Mouse (Mus musculus) midbrain, embryonic 10.5 days (tissue): ENCODE results near the gene Ppm1b. TPM values are rescaled to one million over a fixed set of nuclear protein-coding genes. Genes with fewer than 3 reads are reported as not detected.

ENCODE experiments used
- DNase-seq: peaks from one replicate; pipeline ENCODE4 v3.0.0-alpha.2; 2017; ENCODE audit warnings: low spot score
- H3K27ac ChIP-seq: fragments of 300-500 bp; sonication (generic); replicated peaks from 2 replicates; pipeline ENCODE4 v1.5.1; 2016; ENCODE audit warnings: mild to moderate bottlenecking
- H3K27me3 ChIP-seq: fragments of 300-500 bp; sonication (generic); 2 replicates; pipeline ENCODE4 v1.6.1; 2016; ENCODE audit warnings: low read depth, mild to moderate bottlenecking; ENCODE audit not compliant: poor library complexity, severe bottlenecking
- H3K36me3 ChIP-seq: fragments of 300-500 bp; sonication (generic); 2 replicates; pipeline ENCODE4 v1.6.1; 2016; ENCODE audit warnings: mild to moderate bottlenecking, moderate library complexity
- H3K4me1 ChIP-seq: fragments of 300-500 bp; sonication (generic); 2 replicates; pipeline ENCODE4 v1.6.1; 2016
- H3K4me3 ChIP-seq: fragments of 300-500 bp; sonication (generic); 2 replicates; pipeline ENCODE4 v1.5.1; 2016; ENCODE audit warnings: mild to moderate bottlenecking, moderate library complexity
- H3K9me3 ChIP-seq: fragments of 300-500 bp; sonication (generic); replicated peaks from 2 replicates; pipeline ENCODE4 v1.6.1; 2016; ENCODE audit warnings: mild to moderate bottlenecking
- WGBS: fragments of 180-500 bp; shearing (Covaris S2); methylation state at CpG from one replicate; pipeline ENCODE4 v1.1.7; 2016; 5-methylcytosine and 5-hydroxymethylcytosine counted together
- polyA plus RNA-seq: library from polyadenylated mRNA; unstranded; fragments of >200 nt; fragmentation: Nextera tagmentation; extraction: Ambion mirVana; gene quantifications from 2 replicates; pipeline ENCODE4 v1.2.1, GENCODE M21; 2016

The Ppm1b gene
- polyA plus RNA-seq, 1 experiment from 2014 or later, result 58.0 TPM

DNA sequence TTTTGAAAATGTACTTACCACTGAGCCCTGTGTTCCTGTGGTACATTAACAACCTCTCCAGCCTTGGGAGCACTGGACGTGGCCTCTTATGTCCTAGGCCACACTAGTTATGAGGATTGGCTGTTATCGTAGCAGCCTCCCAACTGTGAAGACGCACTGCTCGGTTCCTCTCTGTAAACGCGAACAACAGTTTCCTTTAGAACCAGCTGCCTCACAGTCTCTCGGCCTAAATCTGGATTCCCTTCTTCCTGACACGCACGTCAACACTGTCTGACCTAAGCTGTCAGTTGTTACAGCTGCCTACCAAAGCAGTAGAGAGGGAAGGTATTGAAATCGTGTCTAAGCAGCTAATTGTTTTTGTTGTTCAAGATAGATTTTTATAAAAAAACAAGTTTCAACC, 43.1 kb downstream of the Ppm1b start:
- no peak for DNase-seq
- Histone ChIP-seq H3K27ac (no peak overlapping the region), H3K27me3 (no peaks in the 10 kb centered on the region), H3K36me3 (peaks cover 65% of the 10 kb centered on the region), H3K4me3 (no peak overlapping the region), H3K9me3 (no peaks in the 10 kb centered on the region), H3K4me1 (no peaks in the 10 kb centered on the region)
- 93% methylated on average over 10 of the region's 10 CpGs for WGBS

DNA sequence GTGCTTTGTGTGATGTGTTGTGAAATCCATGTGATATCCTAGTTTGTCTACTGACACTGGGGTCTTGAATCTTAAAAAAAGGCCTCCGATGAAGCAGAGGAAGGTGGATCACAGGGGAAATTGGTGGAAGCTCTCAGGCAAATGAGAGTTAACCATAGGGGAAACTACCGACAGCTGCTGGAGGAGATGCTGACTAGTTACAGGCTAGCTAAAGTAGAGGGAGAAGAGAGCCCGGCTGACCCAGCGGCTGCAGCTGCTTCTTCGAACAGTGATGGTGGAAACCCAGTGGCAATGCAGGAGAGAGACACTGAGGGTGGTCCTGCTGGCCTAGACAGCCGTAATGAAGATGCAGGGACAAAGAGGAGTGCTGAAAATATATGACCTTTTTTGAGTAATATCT, 56.9 kb downstream of the Ppm1b start:
- Histone ChIP-seq H3K27ac (no peak overlapping the region), H3K36me3 (peaks cover 24% of the 10 kb centered on the region), H3K4me3 (no peak overlapping the region), H3K4me1 (no peaks in the 10 kb centered on the region), H3K9me3 (no peaks in the 10 kb centered on the region), H3K27me3 (no peaks in the 10 kb centered on the region)
- WGBS, result 88% methylated on average over 6 of the region's 6 CpGs
- no peak for DNase-seq

DNA sequence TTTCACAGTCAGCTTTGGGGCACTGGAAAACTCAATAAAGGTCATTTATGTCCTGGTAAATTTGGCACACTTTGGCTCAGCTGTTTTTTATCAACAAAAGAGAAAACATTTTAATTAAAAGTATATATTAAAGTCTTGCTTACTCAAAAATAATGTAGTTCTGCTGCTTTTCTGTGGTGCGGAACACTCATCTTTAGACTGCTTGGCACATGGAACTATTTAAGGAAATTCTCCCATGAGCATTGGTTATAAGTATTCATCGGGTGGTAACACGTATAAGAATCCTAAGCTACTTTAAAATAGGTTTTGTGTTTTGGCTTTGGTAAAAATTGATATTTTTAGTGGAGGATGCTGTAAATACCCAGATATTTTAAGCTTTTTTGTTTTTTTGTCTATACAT, 58.1 kb downstream of the Ppm1b start:
- no peak overlapping the region for H3K27ac ChIP-seq
- H3K9me3 ChIP-seq, result no peaks in the 10 kb centered on the region
- WGBS, result 98% methylated on average over 3 of the region's 3 CpGs
- no peak for DNase-seq
- no peak overlapping the region for H3K4me3 ChIP-seq
- peaks cover 24% of the 10 kb centered on the region for H3K36me3 ChIP-seq
- H3K4me1 ChIP-seq, result no peaks in the 10 kb centered on the region
- H3K27me3 ChIP-seq, result no peaks in the 10 kb centered on the region

DNA sequence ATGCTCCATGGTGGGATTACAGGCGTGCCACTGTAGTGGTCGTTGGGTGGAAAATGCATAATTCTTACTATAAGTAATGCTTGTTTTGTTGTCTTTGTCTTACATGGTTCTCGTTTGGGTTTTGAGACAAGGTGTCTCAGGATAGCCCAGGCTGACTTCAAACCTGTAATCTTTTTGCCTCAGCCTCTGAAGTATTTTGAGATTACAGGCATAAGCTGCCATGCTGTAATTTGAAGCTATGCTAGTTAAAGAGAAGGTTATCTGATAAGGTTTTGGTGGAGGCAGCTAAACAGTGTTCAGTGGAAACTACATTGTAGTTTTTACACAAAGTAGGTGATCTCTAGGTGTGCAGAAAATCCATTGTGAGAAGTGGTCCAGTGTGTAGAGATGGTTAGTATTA, 61.8 kb downstream of the Ppm1b start:
- WGBS, result 92% methylated on average over 3 of the region's 3 CpGs
- Histone ChIP-seq H3K4me1 (peaks cover 2% of the 10 kb centered on the region; the same call in 1 of the 2 replicates), H3K27me3 (no peaks in the 10 kb centered on the region), H3K36me3 (no peaks in the 10 kb centered on the region), H3K9me3 (no peaks in the 10 kb centered on the region), H3K27ac (no peak overlapping the region), H3K4me3 (no peak overlapping the region)
- DNase-seq, result no peak

DNA sequence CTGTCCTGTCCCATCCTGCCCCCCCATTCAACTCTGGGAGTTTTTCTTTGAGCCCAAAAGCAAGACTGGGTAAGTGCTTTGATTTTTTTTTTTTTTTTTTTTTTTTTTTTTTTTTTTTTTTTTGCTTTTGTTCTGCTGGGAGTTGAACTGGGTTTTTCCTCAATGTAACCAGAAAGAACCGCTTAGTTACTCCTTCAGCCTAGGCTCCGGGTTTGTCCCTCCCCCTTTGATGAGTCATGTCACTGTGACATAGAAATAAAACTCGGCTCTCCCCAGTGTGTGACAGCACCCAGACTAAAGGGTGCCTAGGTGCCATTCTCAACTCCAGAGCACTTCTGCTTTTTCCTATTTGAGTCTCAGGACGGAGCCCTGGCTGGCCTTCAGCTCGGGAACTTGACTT, 62.3 kb downstream of the Ppm1b start:
- Histone ChIP-seq H3K4me1 (peaks cover 2% of the 10 kb centered on the region; the same call in 1 of the 2 replicates), H3K27ac (no peak overlapping the region), H3K27me3 (no peaks in the 10 kb centered on the region), H3K9me3 (no peaks in the 10 kb centered on the region), H3K36me3 (no peaks in the 10 kb centered on the region; the same call in 1 of the 2 replicates), H3K4me3 (no peak overlapping the region)
- DNase-seq, result no peak
- 90% methylated on average over 5 of the region's 5 CpGs for WGBS

DNA sequence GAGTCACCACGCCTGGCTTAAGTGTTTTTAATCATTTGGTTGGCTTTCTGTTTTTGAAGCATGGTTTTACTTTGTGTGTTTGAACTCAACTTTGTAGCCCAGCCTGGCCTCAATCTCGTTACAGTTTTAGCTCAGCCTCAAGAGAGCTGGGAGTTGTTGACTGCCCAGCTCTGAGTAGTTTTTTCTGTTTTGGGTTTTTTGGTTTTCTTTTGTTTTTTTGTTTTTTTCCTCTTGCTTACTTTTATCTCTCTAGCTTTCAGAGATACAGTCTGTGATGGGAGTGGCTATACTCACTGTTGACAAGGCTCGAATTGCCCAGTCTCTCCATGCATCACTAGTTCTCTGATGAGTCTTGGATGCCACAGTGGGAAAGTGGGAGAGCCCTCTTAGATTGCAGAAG, 63.8 kb downstream of the Ppm1b start:
- H3K4me1 ChIP-seq, result peaks cover 2% of the 10 kb centered on the region; the same call in 1 of the 2 replicates
- peaks cover 7% of the 10 kb centered on the region; the same call in 1 of the 2 replicates for H3K36me3 ChIP-seq
- no peaks in the 10 kb centered on the region for H3K9me3 ChIP-seq
- 88% methylated on average over 3 of the region's 3 CpGs for WGBS
- H3K4me3 ChIP-seq, result no peak overlapping the region
- DNase-seq, result no peak
- no peak overlapping the region for H3K27ac ChIP-seq
- no peaks in the 10 kb centered on the region for H3K27me3 ChIP-seq

DNA sequence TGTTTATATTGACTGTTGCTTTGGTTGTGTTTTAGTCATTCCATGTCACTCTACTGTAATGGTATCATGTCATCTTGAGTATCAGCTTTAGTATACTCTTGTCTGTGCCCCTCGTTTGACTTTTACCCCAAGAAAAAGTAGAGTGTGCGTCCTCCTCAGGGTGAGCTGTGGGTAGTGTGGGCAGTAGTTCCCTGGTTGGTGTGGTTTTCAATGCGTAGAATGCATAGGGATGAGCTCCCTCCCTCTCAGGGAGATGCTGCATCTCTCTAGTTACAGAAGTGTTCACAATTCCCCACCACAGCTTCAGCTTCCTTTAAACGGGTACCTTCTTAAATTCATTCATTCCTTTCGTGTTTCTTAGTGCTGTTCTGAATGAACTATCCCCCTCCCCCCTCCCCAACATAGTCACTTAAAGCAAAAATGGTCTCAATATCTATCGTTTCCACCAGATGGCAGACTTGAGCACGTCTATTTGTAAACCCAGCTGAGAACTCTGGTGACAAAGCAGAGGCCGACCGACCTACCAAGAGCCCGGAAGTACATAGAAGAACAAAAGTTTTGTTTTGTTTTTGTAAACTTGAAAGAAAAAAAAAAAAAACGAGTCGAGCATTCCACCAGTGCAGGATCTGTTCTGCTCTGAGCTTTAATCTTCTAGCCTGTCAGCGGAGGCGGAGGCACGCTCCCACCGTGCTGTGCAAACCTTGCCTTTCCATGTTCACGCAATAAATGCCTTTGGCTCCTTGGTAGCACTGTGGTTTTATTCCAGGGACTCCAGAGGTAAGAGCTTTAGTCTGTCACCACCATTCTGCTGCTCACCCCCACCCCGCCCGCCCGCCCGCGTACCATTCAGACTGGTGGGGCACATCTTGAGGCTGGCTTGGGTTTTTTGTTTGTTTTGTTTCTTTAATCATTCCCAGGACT, 67.0 kb downstream of the Ppm1b start:
- Histone ChIP-seq H3K4me1 (peaks cover 2% of the 10 kb centered on the region; the same call in 1 of the 2 replicates), H3K4me3 (no peak overlapping the region), H3K36me3 (peaks cover 7% of the 10 kb centered on the region; the same call in 1 of the 2 replicates), H3K9me3 (no peaks in the 10 kb centered on the region), H3K27me3 (no peaks in the 10 kb centered on the region), H3K27ac (no peak overlapping the region)
- peak; percentile 48 for DNase-seq
- 67% methylated on average over 22 of the region's 22 CpGs for WGBS

DNA sequence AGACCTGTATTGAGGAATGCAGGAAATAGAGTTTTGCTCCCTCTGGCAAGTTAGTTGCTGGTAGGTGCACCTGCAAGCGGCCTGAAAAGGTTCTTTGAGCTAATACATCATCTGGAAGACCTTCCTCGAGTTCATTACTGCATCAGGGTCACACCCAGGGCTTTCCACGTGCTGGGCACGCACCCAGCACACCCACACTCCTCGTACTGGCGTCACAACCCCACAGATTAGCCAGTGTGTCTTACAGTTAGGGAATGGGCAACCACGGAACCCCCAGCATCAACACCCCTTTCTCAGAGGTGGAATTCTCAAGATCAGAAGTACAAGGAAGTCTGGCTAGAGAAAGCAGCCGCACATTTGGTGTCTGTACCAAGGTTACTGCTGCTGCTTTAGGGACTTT, 67.7 kb downstream of the Ppm1b start:
- H3K36me3 ChIP-seq, result peaks cover 7% of the 10 kb centered on the region; the same call in 1 of the 2 replicates
- WGBS, result 88% methylated on average over 8 of the region's 8 CpGs

DNA sequence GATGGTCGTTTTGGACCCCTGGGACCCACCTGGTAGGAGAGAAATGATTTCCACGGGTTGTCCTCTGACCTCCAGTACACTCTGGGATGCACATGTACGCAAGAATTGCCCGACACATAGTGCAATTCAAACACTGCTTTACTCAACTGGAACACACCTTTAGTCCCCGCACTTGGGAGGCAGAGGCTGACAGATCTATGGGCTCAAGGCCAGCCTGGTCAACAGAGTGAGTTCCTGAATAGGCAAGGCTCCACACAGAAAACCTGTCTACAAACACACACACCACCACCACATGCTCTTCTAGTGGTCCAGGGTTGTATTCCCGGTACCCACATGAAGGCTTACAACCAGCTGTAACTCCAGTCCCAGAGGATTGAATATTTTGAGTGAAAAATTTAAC, 68.6 kb downstream of the Ppm1b start:
- H3K27me3 ChIP-seq, result no peaks in the 10 kb centered on the region
- peaks cover 2% of the 10 kb centered on the region; the same call in 1 of the 2 replicates for H3K4me1 ChIP-seq
- H3K4me3 ChIP-seq, result no peak overlapping the region
- H3K27ac ChIP-seq, result no peak overlapping the region
- H3K9me3 ChIP-seq, result no peaks in the 10 kb centered on the region
- WGBS, result 93% methylated on average over 6 of the region's 6 CpGs
- no peak for DNase-seq
- peaks cover 7% of the 10 kb centered on the region; the same call in 1 of the 2 replicates for H3K36me3 ChIP-seq

More for the DNA sequence above, 67.7 kb downstream of the Ppm1b start:
- Histone ChIP-seq H3K27ac (no peak overlapping the region), H3K9me3 (no peaks in the 10 kb centered on the region), H3K4me1 (peaks cover 2% of the 10 kb centered on the region; the same call in 1 of the 2 replicates), H3K4me3 (no peak overlapping the region), H3K27me3 (no peaks in the 10 kb centered on the region)
- no peak for DNase-seq

DNA sequence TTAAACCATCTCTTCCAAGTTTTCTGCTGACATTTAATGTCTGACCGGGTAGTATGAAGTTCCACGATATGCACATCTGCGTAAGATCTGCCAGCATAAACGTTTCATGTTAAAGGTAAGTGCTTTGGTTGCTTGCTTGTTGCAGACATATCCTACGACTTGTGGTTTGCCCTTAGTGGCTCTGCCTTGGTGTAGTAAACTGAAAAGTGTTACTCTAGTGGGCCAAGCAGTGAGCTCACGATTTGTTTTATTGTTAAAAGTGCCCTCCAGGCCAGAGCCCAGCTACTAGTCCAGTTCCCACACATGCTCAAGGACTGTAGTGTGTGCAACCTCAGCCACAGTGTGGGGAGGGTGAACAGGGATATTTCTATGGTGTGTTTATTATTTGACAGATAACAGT, 69.9 kb downstream of the Ppm1b start:
- DNase-seq, result no peak
- Histone ChIP-seq H3K4me1 (peaks cover 2% of the 10 kb centered on the region; the same call in 1 of the 2 replicates), H3K27me3 (no peaks in the 10 kb centered on the region), H3K4me3 (no peak overlapping the region), H3K27ac (no peak overlapping the region), H3K9me3 (no peaks in the 10 kb centered on the region), H3K36me3 (peaks cover 7% of the 10 kb centered on the region; the same call in 1 of the 2 replicates)
- WGBS, result 92% methylated on average over 6 of the region's 6 CpGs

DNA sequence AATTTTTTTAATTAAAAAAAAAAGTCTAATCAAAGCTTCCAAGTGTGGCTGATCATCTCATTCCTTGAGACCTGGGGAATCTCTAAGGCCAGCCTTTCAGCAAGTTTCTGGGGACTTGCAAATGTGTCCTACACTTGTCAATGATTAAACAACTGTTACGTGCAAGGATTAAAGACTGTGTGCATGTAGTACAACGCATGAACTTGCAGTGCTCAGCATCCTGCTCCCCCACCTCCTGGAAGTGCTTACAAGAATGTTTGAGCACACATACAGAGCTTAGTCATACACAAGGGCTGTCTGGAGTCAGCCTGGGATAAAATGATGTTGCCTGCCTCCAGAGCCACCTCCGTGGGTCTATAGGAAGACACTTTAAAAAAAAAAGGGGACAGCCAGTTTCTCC, 70.7 kb downstream of the Ppm1b start:
- H3K27ac ChIP-seq, result no peak overlapping the region
- peaks cover 2% of the 10 kb centered on the region; the same call in 1 of the 2 replicates for H3K4me1 ChIP-seq
- peaks cover 7% of the 10 kb centered on the region; the same call in 1 of the 2 replicates for H3K36me3 ChIP-seq
- 87% methylated on average over 3 of the region's 3 CpGs for WGBS
- DNase-seq, result no peak
- no peaks in the 10 kb centered on the region for H3K27me3 ChIP-seq
- H3K4me3 ChIP-seq, result no peak overlapping the region
- H3K9me3 ChIP-seq, result no peaks in the 10 kb centered on the region

DNA sequence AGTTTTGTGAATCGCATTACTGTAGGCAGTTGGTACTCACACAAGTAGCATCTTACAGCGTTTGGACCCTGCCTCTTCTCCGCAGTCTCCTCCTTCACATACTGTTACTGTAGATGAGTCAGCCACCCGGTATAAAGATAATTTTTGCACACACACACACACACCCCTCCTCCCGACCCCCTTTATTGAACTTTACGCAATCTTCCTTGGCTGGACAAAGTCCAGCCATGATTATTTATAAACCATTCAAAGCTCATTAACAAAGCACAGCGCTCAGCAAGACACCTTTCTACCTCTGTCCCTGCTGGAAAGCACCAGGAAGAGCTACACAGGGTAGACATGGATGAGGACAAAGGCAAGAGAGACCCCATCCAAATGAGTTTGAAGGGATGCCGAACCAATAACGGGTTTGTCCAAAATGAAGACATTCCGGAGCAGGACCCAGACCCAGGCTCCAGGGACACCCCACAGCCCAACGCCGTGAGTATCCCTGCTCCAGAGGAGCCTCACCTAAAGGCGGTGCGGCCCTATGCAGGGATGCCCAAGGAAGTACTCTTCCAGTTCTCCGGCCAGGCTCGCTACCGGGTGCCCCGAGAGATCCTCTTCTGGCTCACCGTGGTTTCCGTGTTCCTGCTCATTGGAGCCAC, 71.7 kb downstream of the Ppm1b start, which contains the start of gene Slc3a1:
Gene Slc3a1 (plus strand): TSS at position 284 of the 647 bp plus-strand sequence.
- no peak within 1 kb of the TSS for H3K27ac ChIP-seq
- no peak within 1 kb of the TSS for H3K4me3 ChIP-seq
- H3K9me3 ChIP-seq, result no peaks in the 10 kb centered on the region
- peaks cover 7% of the 10 kb centered on the region; the same call in 1 of the 2 replicates for H3K36me3 ChIP-seq
- DNase-seq, result no peak
- H3K27me3 ChIP-seq, result no peaks in the 10 kb centered on the region
- WGBS, result 92% methylated on average over 20 of the region's 20 CpGs
- peaks cover 1% of the 10 kb centered on the region; the same call in 1 of the 2 replicates for H3K4me1 ChIP-seq
